Mouse (Mus musculus) thymus, postnatal 10 days (tissue): ENCODE measurements around the gene Vmn1r124.
"Not testable (repeated sequence)": the region's sequence is repeated elsewhere in the genome, so short reads cannot be mapped to it uniquely, and the experiment has no call there.

Source experiments
- DNase-seq, 2 experiments: peaks; one replicate each; pipeline ENCODE4 v3.0.0; 2021; ENCODE audit warnings: low spot score in 2 of 2

Gene Vmn1r124

GRCm38 (mm10) chr7:21260517-21260916 lies at the start of gene Vmn1r124:
TSS of gene Vmn1r124 (minus strand) at chr7:21260617.
- DNase-seq = not testable (repeated sequence)

GRCm38 (mm10) chr7:21301367-21301766 lies 41.0 kb upstream of the Vmn1r124 start, which contains the start of gene Vmn1r126:
TSS of gene Vmn1r126 (minus strand) at chr7:21301467.
- DNase-seq = not testable (repeated sequence)

GRCm38 (mm10) chr7:21271879-21272278 lies 11.5 kb upstream of the Vmn1r124 start, which contains the start of gene Vmn1r125:
TSS of gene Vmn1r125 (plus strand) at chr7:21272179.
- DNase-seq = not testable (repeated sequence)
